Mouse (Mus musculus): ENCODE data around the gene Mapkap1. TPM values are rescaled to one million over a fixed set of nuclear protein-coding genes. Genes with fewer than 3 reads are reported as not detected.

The Mapkap1 gene
- total RNA-seq, 2 experiments from 2014 or later = 61.2 to 64.2 TPM

- Histone ChIP-seq H3K27ac (no peak overlapping the region), H3K4me3 (no peak overlapping the region)
- no peak for DNase-seq (ENCODE audit: extremely low spot score in 1 of 2, low spot score in 2 of 2)
- no peak for TF ChIP-seq CTCF (IDR thresholded peaks at IDR 0.05)
- intact Hi-C loops (cut with DNase I) = no loop called here
These were observed 130.8 kb downstream of the Mapkap1 start for GRCm38 (mm10) chr2:34537356-34537755.

GRCm38 (mm10) chr2:34543581-34543980, 137.0 kb downstream of the Mapkap1 start:
- intact Hi-C loops (cut with DNase I) = no loop called here
- no peak overlapping the region for H3K27ac ChIP-seq
- DNase-seq (ENCODE audit: extremely low spot score in 1 of 2, low spot score in 2 of 2) = no peak

GRCm38 (mm10) chr2:34544021-34544420, 137.4 kb downstream of the Mapkap1 start:
- H3K4me3 ChIP-seq = no peak overlapping the region
- TF ChIP-seq CTCF (IDR thresholded peaks at IDR 0.05) = no peak
- intact Hi-C loops (cut with DNase I) = no loop called here
- no peak overlapping the region for H3K27ac ChIP-seq
- DNase-seq (ENCODE audit: extremely low spot score in 1 of 2, low spot score in 2 of 2) = no peak

More at GRCm38 (mm10) chr2:34543581-34543980, 137.0 kb downstream of the Mapkap1 start:
- H3K4me3 ChIP-seq = no peak overlapping the region
- no peak for TF ChIP-seq CTCF (IDR thresholded peaks at IDR 0.05)

GRCm38 (mm10) chr2:34544646-34545395, 138.2 kb downstream of the Mapkap1 start:
- TF ChIP-seq CTCF (IDR thresholded peaks at IDR 0.05) = no peak
- intact Hi-C loops (cut with DNase I) = no loop called here
- Histone ChIP-seq H3K27ac (no peak overlapping the region), H3K4me3 (no peak overlapping the region)
- no peak for DNase-seq (ENCODE audit: extremely low spot score in 1 of 2, low spot score in 2 of 2)

GRCm38 (mm10) chr2:34546176-34546677, 139.7 kb downstream of the Mapkap1 start:
- intact Hi-C loops (cut with DNase I) = no loop called here
- no peak overlapping the region for H3K27ac ChIP-seq
- no peak overlapping the region for H3K4me3 ChIP-seq
- DNase-seq (ENCODE audit: extremely low spot score in 1 of 2, low spot score in 2 of 2) = peak in 1 of 2 experiments; percentile 35
- no peak for TF ChIP-seq CTCF (IDR thresholded peaks at IDR 0.05)

GRCm38 (mm10) chr2:34547516-34547915, 140.9 kb downstream of the Mapkap1 start:
- intact Hi-C loops (cut with DNase I) = no loop called here
- DNase-seq (ENCODE audit: extremely low spot score in 1 of 2, low spot score in 2 of 2) = no peak
- no peak overlapping the region for H3K4me3 ChIP-seq
- no peak for TF ChIP-seq CTCF (IDR thresholded peaks at IDR 0.05)
- no peak overlapping the region; the same call in 1 of the 2 replicates for H3K27ac ChIP-seq

GRCm38 (mm10) chr2:34548961-34549360, 142.4 kb downstream of the Mapkap1 start:
- Histone ChIP-seq H3K4me3 (no peak overlapping the region), H3K27ac (no peak overlapping the region)
- no peak for TF ChIP-seq CTCF (IDR thresholded peaks at IDR 0.05)
- intact Hi-C loops (cut with DNase I) = no loop called here
- DNase-seq (ENCODE audit: extremely low spot score in 1 of 2, low spot score in 2 of 2) = no peak

- no peak for TF ChIP-seq CTCF (IDR thresholded peaks at IDR 0.05)
- intact Hi-C loops (cut with DNase I) = no loop called here
- H3K4me3 ChIP-seq = no peak overlapping the region
- no peak overlapping the region for H3K27ac ChIP-seq
- no peak for DNase-seq (ENCODE audit: extremely low spot score in 1 of 2, low spot score in 2 of 2)
These were observed 142.9 kb downstream of the Mapkap1 start for GRCm38 (mm10) chr2:34549469-34549868.

- no peak for TF ChIP-seq CTCF (IDR thresholded peaks at IDR 0.05)
- DNase-seq (ENCODE audit: extremely low spot score in 1 of 2, low spot score in 2 of 2) = no peak
- intact Hi-C loops (cut with DNase I) = no loop called here
- Histone ChIP-seq H3K27ac (no peak overlapping the region), H3K4me3 (no peak overlapping the region)
These were observed 146.2 kb downstream of the Mapkap1 start for GRCm38 (mm10) chr2:34552772-34553171.

GRCm38 (mm10) chr2:34553580-34554231, 147.1 kb downstream of the Mapkap1 start:
- Histone ChIP-seq H3K27ac (no peak overlapping the region), H3K4me3 (no peak overlapping the region)
- no peak for DNase-seq (ENCODE audit: extremely low spot score in 1 of 2, low spot score in 2 of 2)
- intact Hi-C loops (cut with DNase I) = no loop called here
- TF ChIP-seq CTCF (IDR thresholded peaks at IDR 0.05) = no peak

GRCm38 (mm10) chr2:34560146-34560545, 153.6 kb downstream of the Mapkap1 start:
- intact Hi-C loops (cut with DNase I) = no loop called here
- H3K27ac ChIP-seq = no peak overlapping the region
- no peak overlapping the region for H3K4me3 ChIP-seq
- TF ChIP-seq CTCF (IDR thresholded peaks at IDR 0.05) = no peak
- DNase-seq (ENCODE audit: extremely low spot score in 1 of 2, low spot score in 2 of 2) = no peak

GRCm38 (mm10) chr2:34563089-34563694, 156.6 kb downstream of the Mapkap1 start:
- intact Hi-C loops (cut with DNase I) = no loop called here
- no peak for TF ChIP-seq CTCF (IDR thresholded peaks at IDR 0.05)
- DNase-seq (ENCODE audit: extremely low spot score in 1 of 2, low spot score in 2 of 2) = no peak

More at GRCm38 (mm10) chr2:34563089-34563694, 156.6 kb downstream of the Mapkap1 start:
- H3K4me3 ChIP-seq = no peak overlapping the region
- peak overlapping the region; percentile 50 for H3K27ac ChIP-seq
